Mouse (Mus musculus): ENCODE measurements around the gene Fkbp7.

Fkbp7 gene

DNA sequence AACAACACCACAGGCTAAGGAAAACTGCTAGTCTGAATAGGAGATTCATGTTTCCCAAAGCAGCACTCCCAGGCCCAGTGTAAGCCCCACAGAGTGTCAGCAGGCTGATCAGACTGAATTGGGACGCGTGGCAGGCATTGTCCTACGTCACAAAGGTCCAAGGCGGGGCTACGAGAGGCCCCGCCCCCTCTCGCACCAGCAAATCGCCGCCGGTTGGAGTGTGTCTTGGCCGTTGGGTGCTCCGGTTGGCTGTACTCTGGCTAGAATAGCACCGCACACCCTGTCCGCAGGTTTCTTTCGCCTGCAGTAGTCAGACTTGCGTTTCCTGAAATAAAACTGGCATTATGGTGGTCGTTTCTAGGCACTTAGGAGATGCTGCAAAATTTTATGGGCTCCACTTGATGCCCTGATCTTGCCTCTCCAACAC is at the start of gene Fkbp7:
TSS of gene Fkbp7 (minus strand) at position 151 of the 427 bp plus-strand sequence.
- DNase-seq (ENCODE audit: low read depth, low spot score) = peak; percentile 83

DNA sequence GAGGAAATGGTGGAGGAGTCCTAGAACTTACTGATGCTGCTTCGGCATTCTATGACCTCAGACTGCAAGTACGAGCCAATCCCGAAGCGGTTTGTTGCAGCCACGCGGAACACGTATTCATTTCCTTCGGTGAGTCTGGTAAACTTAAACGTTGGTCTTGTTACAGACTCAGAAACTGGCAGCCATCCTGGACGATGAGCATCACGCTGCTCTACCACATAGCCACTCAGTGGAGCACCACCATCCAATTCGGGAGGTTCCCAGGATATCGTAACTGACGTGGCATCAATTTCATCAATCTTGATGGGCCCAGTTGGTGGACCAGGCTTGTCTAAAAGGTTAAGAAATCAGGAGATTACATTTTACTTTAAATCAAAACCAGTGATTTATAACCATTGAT is 46.7 kb upstream of the Fkbp7 start:
- no peak for DNase-seq (ENCODE audit: low read depth, low spot score)

DNA sequence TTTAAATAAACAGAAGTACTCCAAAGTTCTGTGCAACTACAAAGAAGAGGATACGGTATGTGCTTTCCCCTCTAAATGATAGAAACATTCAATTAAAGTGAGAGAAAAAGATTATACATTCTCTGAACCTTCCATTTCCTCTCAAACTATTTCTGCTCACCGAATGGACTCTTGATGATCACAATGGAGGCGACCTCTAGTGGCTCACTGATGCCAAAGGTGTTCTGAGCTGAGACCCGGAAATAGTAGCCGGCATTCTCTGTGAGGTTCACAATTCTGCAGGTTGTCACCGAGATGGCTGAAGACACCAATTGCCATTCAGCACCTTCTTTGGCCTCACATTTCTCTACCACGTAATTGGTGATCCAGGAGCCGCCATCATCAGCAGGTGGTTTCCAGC is 42.1 kb upstream of the Fkbp7 start:
- no peak for DNase-seq (ENCODE audit: low read depth, low spot score)

DNA sequence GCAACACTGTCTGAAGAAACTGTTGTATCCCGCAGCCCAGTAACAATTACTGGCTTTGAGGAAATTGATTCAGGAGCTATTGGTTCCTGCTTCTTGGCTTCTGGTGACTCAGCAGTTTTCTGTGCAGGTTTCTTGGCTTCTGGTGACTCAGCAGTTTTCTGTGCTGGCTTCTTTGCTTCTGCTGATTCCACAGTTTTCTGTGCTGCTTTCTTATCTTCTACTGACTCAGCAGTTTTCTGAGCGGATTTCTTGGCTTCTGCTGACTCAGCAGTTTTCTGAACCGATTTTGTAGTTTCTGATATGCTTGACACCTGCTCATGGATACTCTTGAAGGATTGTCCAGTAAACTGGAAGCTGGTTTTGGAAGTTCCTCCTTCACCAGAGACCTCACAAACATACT is 35.6 kb upstream of the Fkbp7 start:
- no peak for DNase-seq (ENCODE audit: low read depth, low spot score)

DNA sequence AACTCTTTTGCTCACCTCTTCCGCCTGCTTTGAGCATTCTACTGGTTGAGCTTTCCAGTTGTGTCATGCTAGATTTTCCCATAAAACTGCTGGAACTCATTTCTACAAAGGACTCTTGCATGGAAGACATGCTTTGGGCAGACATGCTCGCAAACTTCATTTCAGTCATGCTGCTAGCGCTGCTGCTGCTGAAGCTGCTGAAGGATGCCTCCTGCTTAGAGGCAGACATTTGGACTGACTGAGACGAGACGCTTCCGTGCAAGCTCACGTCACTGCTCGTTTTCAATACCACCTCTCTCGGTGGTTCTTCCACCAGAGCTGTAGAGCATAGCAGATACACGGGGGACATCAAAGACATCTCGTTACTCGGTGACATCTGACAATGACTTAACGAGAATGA is 32.7 kb upstream of the Fkbp7 start:
- DNase-seq (ENCODE audit: low read depth, low spot score) = no peak

DNA sequence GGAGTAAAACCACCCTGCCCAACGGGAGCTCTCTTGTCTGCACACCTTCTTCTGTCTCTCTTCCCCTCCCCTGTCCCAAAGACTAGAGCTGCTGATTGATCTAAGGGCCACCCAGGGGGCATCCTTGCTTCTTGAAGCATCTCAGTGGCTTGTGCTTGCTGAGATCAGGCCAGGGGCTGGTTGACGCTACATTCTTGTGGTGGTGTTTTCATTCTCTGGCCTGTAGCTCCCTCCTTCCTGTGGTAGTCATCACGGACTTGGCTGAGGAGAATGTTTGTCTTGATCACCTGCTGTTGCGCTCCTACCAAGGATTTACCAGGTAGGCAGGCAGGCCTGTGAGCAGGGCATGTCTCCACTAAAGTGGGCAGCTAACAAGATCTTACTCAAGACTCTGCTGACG is 29.8 kb upstream of the Fkbp7 start:
- DNase-seq (ENCODE audit: low read depth, low spot score) = no peak

DNA sequence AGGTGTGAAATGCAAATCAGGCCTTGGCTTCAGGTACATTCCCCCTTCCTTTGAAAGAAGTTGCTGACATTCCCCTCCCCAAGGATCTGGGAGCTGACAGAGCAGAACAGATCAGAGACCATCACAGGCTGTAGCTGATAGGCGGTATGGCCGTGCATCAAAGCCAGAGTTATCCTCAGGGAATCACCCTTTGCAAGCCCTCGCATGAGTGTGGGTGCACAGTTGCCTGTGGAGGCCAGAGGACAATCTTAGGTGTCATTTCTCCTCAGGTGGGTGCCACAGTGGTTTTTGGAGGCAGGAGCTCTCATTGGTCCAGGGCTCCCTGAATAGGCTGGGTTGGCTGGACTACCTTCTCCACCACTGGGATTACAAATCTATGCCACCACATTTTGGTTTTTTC is 29.3 kb upstream of the Fkbp7 start:
- no peak for DNase-seq (ENCODE audit: low read depth, low spot score)

DNA sequence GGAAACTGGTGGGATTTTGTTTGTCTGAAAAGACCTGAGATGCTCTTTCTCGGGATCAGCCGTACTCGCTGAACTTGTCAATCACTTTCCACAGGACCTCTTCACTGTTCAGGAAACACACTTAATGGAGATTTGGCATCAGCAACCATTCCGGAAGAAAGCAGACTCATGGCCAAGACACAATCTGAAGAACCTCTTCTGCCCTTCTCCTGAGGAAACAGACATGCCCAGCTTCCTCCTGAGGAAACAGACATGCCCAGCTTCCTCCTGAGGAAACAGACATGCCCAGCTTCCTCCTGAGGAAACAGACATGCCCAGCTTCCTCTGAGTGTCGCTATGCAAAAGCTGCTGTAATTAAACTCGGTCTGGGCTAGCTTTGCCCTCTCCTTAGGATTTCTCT is 22.4 kb upstream of the Fkbp7 start:
- DNase-seq (ENCODE audit: low read depth, low spot score) = no peak

DNA sequence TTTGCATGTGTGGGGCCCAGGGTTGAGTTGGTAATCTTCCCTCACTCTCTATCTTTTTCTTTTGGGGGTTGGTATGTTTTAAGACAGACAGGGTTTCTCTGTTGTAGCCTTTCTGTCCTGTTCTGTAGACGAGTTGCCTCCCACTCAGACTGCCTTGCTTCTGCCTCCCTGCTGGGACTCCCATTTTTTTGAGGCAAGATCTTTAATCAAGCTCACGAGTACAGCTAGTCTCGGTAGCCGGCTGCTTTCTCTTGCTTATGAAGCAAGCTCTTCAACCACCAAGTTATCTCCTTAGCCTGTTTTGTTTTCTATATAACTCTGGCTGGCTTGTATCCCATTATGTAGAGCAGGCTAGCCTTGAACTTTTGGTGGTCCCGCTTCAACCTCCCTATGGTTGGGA is 20.8 kb upstream of the Fkbp7 start:
- DNase-seq (ENCODE audit: low read depth, low spot score) = no peak

DNA sequence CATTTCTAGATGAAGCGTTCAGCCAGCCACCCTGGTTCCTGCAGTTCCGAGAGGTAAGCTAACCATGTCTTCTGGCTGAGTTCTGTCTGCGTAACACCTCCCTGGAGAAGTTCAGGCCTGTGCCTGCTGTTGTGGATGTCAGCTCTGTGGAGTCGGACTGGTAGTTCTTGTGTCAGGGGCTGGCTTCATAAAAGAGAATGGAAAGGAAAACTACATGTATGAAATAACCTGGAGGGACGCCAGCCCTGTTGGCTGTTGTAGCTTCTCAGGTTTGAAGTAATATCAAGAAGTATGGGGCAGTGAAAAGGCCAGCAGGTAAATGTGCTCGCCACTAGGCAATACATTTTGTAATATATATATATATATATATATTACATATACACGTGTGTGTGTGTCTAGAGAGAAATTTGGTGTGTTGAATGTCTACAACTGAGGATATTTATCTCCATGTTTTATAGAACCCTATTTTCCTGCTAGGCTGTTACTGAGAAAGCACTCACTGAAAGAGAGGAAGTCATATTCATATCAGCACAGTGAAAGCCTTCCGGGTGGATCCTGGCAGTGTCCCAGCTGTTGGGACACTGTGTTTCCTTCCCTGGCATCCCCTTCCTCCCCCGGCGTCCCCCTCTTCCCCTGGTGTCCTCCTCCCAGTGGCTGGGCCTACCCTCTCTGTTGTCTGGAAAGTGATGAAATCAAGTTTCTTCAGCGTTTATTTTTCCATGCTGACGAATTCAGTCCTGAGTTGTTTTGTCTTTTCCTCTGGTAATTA is 17.7 kb upstream of the Fkbp7 start:
- DNase-seq (ENCODE audit: low read depth, low spot score) = no peak

DNA sequence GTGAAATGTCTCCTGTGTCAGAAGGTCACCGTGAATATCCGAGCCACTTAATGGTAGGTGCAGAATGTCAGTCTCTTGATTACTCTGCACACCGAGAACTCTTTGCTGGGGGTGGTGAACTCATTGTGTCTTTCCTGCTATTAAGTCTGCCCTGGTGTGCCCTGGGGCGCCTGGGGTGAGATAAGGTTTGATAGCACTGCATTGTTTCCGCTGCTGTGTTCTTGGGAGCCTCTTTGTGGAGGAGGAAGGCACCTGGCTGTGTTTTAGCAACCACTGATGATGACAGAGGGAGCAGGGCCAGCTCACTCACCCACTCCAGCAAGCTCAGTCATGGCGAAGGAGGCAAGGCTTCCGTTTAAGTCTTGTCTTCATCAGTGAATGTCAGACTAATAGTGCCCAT is 15.2 kb upstream of the Fkbp7 start:
- DNase-seq (ENCODE audit: low read depth, low spot score) = no peak

DNA sequence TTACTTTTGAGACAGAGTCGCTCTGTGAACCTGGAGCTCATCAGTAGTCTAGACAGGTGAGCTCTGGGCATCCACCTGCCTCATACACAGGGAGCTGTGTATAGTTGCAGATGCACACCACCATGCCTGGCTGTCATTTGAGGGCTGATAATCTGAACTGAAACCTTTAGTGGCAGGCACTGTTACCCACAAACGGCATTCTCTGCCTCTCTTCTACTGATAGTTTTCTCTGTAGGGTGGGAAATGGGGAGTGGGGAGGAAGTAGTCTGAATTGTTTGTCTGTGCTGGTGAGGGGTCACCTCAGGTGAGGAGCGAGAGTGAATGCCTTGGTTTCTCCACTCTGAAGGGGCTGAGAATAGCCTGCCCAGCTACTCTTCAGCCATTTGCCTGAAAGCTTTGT is 14.7 kb upstream of the Fkbp7 start:
- no peak for DNase-seq (ENCODE audit: low read depth, low spot score)

DNA sequence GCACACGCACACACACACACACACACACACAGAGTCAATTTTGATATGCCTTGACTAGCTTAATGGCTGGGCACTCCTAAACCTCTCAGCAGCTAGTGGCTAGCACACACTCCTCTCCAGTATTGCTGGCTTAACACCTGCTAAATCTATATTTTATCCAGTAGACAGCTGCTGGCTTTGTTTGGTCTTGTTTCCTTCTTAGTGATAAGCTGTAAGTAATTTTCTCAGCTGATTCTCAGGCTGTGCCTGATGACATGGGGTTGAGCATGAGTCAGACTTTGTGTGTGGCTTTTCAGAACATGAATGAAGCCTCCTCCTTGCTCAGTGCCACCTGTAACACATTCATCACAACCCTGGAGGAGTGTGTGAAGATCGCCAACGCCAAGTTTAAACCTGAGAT is 14.1 kb upstream of the Fkbp7 start:
- DNase-seq (ENCODE audit: low read depth, low spot score) = no peak

DNA sequence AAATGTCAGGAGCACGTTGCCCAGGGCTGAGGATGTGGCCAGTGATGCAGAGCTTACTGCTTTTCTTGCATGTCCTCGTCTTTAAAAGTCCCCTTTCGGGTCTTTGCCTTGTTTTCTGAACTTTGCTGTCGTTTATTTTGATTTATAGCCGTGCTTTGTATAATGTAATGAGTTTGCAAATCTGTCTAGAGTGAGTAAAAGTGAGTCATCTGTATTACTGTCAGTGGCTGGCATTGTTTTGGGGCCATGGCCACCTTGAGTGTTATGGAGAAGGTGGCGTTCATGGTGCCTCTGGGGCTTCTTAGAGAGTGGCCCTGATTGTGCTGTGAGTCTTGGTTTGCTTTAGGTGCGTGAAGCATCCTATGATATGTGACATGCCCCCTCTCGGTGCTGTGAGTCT is 9.4 kb upstream of the Fkbp7 start:
- DNase-seq (ENCODE audit: low read depth, low spot score) = no peak

DNA sequence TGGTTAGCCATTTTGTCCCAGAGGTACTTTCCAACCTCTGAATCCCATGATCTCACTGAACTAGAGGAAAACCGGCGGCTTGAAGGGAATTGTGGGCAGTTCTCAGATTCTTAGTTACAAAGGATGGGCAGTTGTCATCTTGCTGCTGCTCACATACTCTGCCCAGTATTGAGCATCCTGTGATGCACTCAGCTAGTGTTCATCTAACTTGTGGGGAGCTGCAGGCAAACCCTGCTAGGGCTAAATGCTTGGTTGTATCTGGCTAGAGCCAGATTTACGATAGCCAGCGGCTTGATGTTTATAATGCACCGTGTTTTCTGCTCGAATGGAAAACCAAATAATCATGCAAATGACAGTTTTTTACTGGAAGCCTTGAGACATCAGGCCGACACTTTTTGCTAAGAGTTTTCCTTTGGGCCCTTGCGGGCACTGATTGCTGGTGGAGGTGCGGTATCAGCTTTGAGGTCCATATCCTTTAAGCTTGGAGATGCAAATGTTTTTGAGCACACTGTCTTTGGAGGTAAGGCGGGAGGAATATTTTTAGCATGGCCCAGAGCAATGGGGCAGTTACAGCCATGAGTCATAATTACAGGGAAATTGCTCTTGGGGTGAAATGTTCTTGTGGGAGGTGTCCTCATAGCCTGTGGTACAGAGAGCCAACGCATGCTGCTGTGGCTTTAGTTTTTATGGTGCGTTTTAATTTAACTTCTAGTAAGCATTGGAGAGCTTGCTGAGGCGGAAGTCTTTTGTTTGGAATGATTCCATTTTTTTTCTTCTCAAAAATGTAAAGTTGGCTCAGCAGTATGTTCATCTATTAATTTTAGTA is 3.7 kb upstream of the Fkbp7 start:
- no peak for DNase-seq (ENCODE audit: low read depth, low spot score)

DNA sequence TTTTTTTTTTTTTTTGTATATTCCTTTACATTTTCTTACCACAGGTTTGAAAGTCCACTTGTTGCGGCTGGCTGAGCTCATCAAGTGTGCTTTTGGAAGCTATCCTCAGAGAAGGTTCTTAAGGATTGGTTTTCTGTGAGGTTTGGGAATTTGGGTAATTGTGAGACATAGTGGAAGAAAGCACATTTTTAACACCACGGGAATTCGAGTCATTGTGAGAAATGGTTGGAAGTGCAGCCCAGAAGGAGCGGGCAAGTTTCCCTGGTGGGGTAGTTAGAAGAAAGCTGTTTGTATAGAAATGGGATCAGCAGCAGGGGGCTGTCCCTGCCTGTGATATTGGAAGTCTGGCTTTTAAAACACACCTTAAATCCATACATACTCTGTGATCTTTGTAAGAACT is 3.0 kb upstream of the Fkbp7 start:
- no peak for DNase-seq (ENCODE audit: low read depth, low spot score)

DNA sequence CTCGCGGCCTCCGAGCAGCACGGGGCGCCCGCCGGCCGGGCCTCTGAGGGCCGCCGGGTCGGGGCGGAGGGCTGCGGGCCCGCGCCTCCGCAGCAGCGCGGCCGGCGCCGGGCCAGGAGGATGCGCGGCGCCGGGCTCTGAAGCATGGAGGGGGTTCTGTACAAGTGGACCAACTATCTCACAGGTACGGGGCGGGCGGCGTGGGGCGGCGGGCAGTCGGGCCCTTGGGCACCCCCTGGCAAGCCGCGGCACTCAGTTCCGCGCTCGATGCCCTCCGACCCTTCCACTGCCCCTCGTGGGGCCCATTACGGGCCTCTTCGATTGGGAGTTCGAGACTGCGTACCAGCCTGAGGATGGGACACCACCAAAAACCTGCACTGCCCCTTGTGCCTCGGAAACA is 2.5 kb upstream of the Fkbp7 start:
- no peak for DNase-seq (ENCODE audit: low read depth, low spot score)

DNA sequence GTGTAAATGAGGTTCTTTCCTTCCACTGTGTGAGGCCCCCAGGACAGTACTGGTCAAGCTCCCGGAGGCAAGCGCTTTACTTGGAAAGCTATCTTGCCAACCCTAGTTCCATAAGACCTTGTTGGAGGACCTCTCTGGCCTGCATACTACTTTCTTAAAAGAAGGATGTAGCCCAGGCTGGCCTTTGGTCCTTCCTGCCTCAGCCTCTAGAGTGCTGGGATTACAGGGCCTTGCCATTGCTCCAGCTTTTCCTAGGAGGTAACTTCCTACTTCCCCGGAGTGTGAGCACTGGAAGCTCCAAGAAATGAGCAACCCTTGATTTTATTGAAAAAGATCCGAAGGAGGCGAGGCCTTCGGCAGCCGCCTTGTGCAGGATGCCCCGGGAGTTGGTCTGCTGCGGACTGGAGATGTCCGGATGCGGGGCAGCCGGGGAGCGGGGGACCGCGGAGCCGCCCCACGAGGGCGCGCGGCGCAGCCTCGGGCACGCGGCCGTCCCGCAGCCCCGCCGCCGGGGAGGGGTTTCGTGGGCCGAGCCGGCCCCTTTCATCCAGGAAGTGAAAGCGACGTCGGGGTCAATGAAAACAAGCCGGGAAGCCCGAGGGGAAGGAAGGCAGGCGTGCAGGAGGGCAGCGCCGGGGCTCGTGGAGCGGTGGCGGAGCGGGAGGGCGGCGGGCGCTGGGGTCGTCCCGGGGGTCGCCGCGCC is 2.0 kb upstream of the Fkbp7 start, which contains the start of gene Plekha3:
TSS of gene Plekha3 (plus strand) at position 557 of the 703 bp plus-strand sequence.
- peak; percentile 26 for DNase-seq (ENCODE audit: low read depth, low spot score)

DNA sequence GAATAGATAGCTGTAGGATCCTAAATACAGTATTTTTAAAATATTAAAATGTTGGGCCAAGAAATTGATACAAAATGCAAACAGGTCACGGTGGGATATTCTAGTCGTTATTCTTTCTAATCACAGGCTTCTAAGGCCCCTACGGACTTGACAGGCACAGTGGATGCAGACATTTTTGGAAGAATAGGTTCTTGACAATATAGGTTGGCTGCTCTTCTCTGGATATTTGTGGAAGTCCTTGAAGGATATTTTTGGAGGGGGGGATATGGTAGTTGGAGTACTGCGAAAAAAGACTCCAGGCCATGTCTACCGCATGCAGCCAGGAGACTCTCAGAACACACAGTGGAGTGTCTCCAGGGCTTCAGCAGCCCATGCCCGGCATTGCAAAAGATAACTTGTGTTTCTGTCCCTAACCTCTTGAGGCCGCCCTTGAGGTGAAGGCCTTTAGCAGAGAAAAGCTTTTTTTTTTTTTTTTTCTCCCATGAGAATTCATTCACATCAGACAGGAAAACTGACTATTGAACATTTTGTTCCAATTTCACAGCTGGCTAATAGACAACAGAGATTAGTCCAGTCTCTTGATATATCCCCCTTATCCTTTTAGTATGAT is 661 bp upstream of the Fkbp7 start:
- DNase-seq (ENCODE audit: low read depth, low spot score) = peak; percentile 38

DNA sequence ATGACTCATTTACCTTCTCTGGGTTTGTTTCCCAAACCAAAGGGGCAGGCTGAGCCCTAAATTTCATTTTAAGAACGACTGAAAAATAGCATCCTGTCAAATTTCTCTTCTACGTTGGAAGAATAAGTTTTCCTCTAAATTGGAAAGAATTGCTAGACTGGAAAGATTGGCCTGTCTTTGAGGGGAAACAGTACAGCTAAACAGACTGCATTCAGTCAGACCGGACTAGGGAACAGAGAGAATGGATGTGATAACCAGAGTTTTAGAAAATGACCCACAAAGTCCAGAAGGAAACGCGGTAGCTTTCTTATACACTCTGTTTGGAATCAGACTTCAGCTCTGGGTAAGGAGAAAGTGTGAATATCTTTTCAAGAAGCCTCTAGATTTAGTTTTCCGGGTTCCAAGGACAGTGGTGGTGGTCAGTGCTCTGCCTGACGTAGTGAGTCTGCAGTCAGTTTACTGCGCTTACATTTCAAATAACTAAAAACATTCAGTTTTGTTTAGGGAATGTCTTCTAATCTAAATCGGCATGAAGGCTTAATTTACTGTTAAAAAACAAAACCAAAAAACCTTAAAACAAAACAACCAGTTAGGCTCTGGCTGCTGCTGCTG is 676 bp downstream of the Fkbp7 start:
- DNase-seq (ENCODE audit: low read depth, low spot score) = no peak

DNA sequence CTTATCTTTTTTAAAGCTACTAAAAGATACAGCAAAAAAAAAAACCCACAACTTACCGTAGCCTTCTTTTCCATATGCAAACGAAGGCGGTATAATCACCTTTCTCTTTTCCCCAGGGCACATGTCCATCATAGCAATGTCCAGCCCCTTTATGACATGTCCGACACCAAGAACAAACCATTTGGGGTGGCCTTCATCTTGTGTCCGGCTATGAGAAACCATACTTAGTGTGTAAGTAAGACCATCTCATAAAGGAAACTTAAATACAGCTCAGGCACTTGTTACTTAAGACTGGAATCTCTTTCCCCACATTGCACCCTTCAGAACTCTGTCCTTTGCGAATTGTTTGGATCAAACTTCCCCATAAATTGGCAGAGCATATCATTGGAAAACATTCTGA is 1.3 kb downstream of the Fkbp7 start:
- no peak for DNase-seq (ENCODE audit: low read depth, low spot score)

DNA sequence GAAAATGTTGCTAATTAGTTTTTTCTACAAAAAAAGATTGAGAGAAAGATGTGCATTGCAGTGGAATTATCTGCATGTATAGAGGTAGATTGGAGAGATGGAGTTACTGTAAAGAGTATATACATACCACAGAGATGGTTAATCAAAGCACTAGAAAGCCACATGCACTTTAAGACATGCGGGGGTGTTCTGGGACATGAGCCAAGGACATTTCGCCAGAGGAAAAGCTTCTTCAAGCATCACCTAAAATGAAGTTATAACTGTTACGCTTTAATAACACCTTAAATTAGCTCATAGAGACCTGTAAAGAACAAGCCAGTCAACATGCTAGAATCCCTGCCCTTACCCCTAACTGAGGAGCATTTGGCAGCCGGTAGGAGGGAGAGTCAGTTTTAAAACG is 5.7 kb downstream of the Fkbp7 start:
- DNase-seq (ENCODE audit: low read depth, low spot score) = no peak
